Mouse (Mus musculus) small intestine, adult 2 months (tissue): ENCODE measurements at regions not wholly inside any gene's neighbourhood (a gene's known extent, or its start where the extent isn't known, plus 50 kb on each side); places are given as distances from the start of the nearest gene placed in this dataset.

Experiments
- H3K27ac ChIP-seq: fragments of 200-500 bp; 2 replicates; pipeline ENCODE4 v1.5.1; 2012; ENCODE audit warnings: low read depth, low read length, control low read depth, inconsistent platforms; ENCODE audit not compliant: insufficient read depth
- H3K27me3 ChIP-seq: fragments of 200-500 bp; 2 replicates; pipeline ENCODE4 v1.6.1; 2012; ENCODE audit warnings: mild to moderate bottlenecking, moderate library complexity, low read length, inconsistent platforms; ENCODE audit not compliant: control insufficient read depth, insufficient read depth
- H3K36me3 ChIP-seq: fragments of 200-500 bp; 2 replicates; pipeline ENCODE4 v1.6.1; 2012; ENCODE audit warnings: mild to moderate bottlenecking, low read length, control low read depth, inconsistent platforms; ENCODE audit not compliant: control insufficient read depth, insufficient read depth
- H3K4me1 ChIP-seq: fragments of 200-500 bp; 2 replicates; pipeline ENCODE4 v1.6.1; 2012; ENCODE audit warnings: low read length, inconsistent platforms, mixed read lengths; ENCODE audit not compliant: control insufficient read depth, insufficient read depth, insufficient read length
- H3K4me3 ChIP-seq: fragments of 200-500 bp; 2 replicates; pipeline ENCODE4 v1.5.1; 2012; ENCODE audit warnings: low read depth, mild to moderate bottlenecking, control low read depth, inconsistent platforms, low read length, moderate library complexity
- CTCF ChIP-seq: fragments of 200-500 bp; IDR thresholded peaks from 2 replicates; pipeline ENCODE4 v1.5.1; 2012; ENCODE audit warnings: low read depth, mild to moderate bottlenecking, control low read depth, inconsistent platforms, low read length, moderate library complexity, mixed read lengths; ENCODE audit not compliant: insufficient replicate concordance, insufficient read length; ENCODE audit errors: extremely low read depth
- POLR2A ChIP-seq: fragments of 200-500 bp; IDR thresholded peaks from 2 replicates; pipeline ENCODE4 v1.6.1; 2012; ENCODE audit warnings: low read depth, mild to moderate bottlenecking, control low read depth, inconsistent platforms, low read length, moderate library complexity
- whole genome bisulfite sequencing: fragments of 180-500 bp; shearing (Covaris S2); methylation state at CpG from one replicate; pipeline ENCODE4 v1.1.7; 2018; 5-methylcytosine and 5-hydroxymethylcytosine counted together

GRCm38 (mm10) chrX:21360771-21361667 is 123.3 kb upstream of the Agtr2 start:
- Histone ChIP-seq H3K36me3 (no peaks in the 10 kb centered on the region), H3K4me1 (no peaks in the 10 kb centered on the region), H3K27ac (no peak overlapping the region), H3K27me3 (no peaks in the 10 kb centered on the region), H3K4me3 (peak overlapping the region; percentile 52)
- WGBS = 12% methylated on average over 43 of the region's 43 CpGs
- no peak for TF ChIP-seq CTCF
- TF ChIP-seq POLR2A = no peak

GRCm38 (mm10) chrX:21385221-21385620 is 99.1 kb upstream of the Agtr2 start:
- no peaks in the 10 kb centered on the region for H3K4me1 ChIP-seq
- H3K4me3 ChIP-seq = no peak overlapping the region
- H3K36me3 ChIP-seq = no peaks in the 10 kb centered on the region
- no peaks in the 10 kb centered on the region for H3K27me3 ChIP-seq
- H3K27ac ChIP-seq = no peak overlapping the region
- TF ChIP-seq POLR2A = no peak
- TF ChIP-seq CTCF = no peak
- WGBS = 5% methylated on average over 2 of the region's 2 CpGs

GRCm38 (mm10) chrX:21389992-21390391 is 94.4 kb upstream of the Agtr2 start:
- Histone ChIP-seq H3K36me3 (no peaks in the 10 kb centered on the region), H3K27ac (no peak overlapping the region), H3K27me3 (no peaks in the 10 kb centered on the region), H3K4me1 (no peaks in the 10 kb centered on the region), H3K4me3 (no peak overlapping the region)
- WGBS = 25% methylated on average over 1 of the region's 1 CpGs
- TF ChIP-seq CTCF (no peak), POLR2A (no peak)

GRCm38 (mm10) chrX:21393212-21393611 is 91.1 kb upstream of the Agtr2 start:
- 61% methylated on average over 10 of the region's 10 CpGs for WGBS
- TF ChIP-seq CTCF = no peak
- no peak for TF ChIP-seq POLR2A
- H3K4me3 ChIP-seq = no peak overlapping the region
- no peak overlapping the region for H3K27ac ChIP-seq
- no peaks in the 10 kb centered on the region for H3K36me3 ChIP-seq
- H3K27me3 ChIP-seq = no peaks in the 10 kb centered on the region
- H3K4me1 ChIP-seq = no peaks in the 10 kb centered on the region

GRCm38 (mm10) chrX:21424797-21425196 is 59.5 kb upstream of the Agtr2 start:
- Histone ChIP-seq H3K36me3 (no peaks in the 10 kb centered on the region), H3K4me3 (no peak overlapping the region), H3K27me3 (no peaks in the 10 kb centered on the region), H3K4me1 (no peaks in the 10 kb centered on the region), H3K27ac (no peak overlapping the region)
- WGBS = 55% methylated on average over 4 of the region's 4 CpGs
- TF ChIP-seq POLR2A = no peak
- no peak for TF ChIP-seq CTCF

- no peak for TF ChIP-seq CTCF
- TF ChIP-seq POLR2A = no peak
- Histone ChIP-seq H3K4me3 (no peak overlapping the region), H3K27ac (no peak overlapping the region), H3K4me1 (no peaks in the 10 kb centered on the region), H3K27me3 (no peaks in the 10 kb centered on the region), H3K36me3 (no peaks in the 10 kb centered on the region)
- WGBS = 57% methylated on average over 3 of the region's 3 CpGs
Measured at GRCm38 (mm10) chrX:21428081-21428480, 56.3 kb upstream of the Agtr2 start.

- Histone ChIP-seq H3K36me3 (no peaks in the 10 kb centered on the region), H3K4me1 (no peaks in the 10 kb centered on the region), H3K27ac (no peak overlapping the region), H3K27me3 (no peaks in the 10 kb centered on the region), H3K4me3 (no peak overlapping the region)
- TF ChIP-seq CTCF (no peak), POLR2A (no peak)
Measured at GRCm38 (mm10) chrX:21433501-21433900, 50.8 kb upstream of the Agtr2 start.
